Mouse (Mus musculus) liver, adult 2 months (tissue): Measurements from ENCODE around the gene 2410131K14Rik. TPM values are rescaled to one million over a fixed set of nuclear protein-coding genes. Genes with fewer than 3 reads are reported as not detected.
A peak's percentile ranks its signal among the peaks of the same experiment; 100 is the strongest.

ENCODE experiments used
- DNase-seq: peaks from one replicate; pipeline ENCODE4 v3.0.0-alpha.2; 2011; ENCODE audit warnings: low read depth, low spot score; ENCODE audit errors: extremely low read depth
- H3K27ac ChIP-seq: fragments of 200-500 bp; replicated peaks from 2 replicates; pipeline ENCODE4 v1.5.1; 2012; ENCODE audit warnings: low read depth, mild to moderate bottlenecking, control low read depth, inconsistent platforms, low read length; ENCODE audit not compliant: insufficient read depth
- H3K27me3 ChIP-seq: fragments of 200-500 bp; 2 replicates; pipeline ENCODE4 v1.6.1; 2012; ENCODE audit warnings: mild to moderate bottlenecking, moderate library complexity, low read length, inconsistent platforms; ENCODE audit not compliant: control insufficient read depth, insufficient read depth
- H3K36me3 ChIP-seq: fragments of 200-500 bp; 2 replicates; pipeline ENCODE4 v1.6.1; 2012; ENCODE audit warnings: low read length, inconsistent platforms; ENCODE audit not compliant: control insufficient read depth, insufficient read depth
- H3K4me1 ChIP-seq: fragments of 200-500 bp; 2 replicates; pipeline ENCODE4 v1.6.1; 2011; ENCODE audit warnings: low read length; ENCODE audit not compliant: control insufficient read depth, insufficient read depth
- H3K4me3 ChIP-seq: fragments of 200-500 bp; 2 replicates; pipeline ENCODE4 v1.5.1; 2011; ENCODE audit warnings: low read depth, mild to moderate bottlenecking, control low read depth, low read length, moderate library complexity; ENCODE audit not compliant: insufficient read depth
- H3K79me2 ChIP-seq: fragments of 200-500 bp; 2 replicates; pipeline ENCODE4 v1.6.1; 2012; ENCODE audit warnings: inconsistent platforms, mild to moderate bottlenecking, low read length, moderate library complexity; ENCODE audit not compliant: control insufficient read depth, insufficient read depth
- H3K9ac ChIP-seq: fragments of 200-500 bp; 2 replicates; pipeline ENCODE4 v1.6.1; 2012; ENCODE audit warnings: low read depth, mild to moderate bottlenecking, control low read depth, inconsistent platforms, low read length
- CTCF ChIP-seq: fragments of 200-500 bp; IDR thresholded peaks from 2 replicates; pipeline ENCODE4 v1.5.1; 2011; ENCODE audit warnings: low read depth, low read length, control low read depth
- POLR2A ChIP-seq: fragments of 200-500 bp; IDR thresholded peaks from 2 replicates; pipeline ENCODE4 v1.6.1; 2011; ENCODE audit warnings: low read length, control low read depth; ENCODE audit not compliant: insufficient read depth; ENCODE audit errors: extremely low read depth
- WGBS: fragments of 180-500 bp; shearing (Covaris S2); methylation state at CpG from one replicate; pipeline ENCODE4 v1.1.7; 2018; 5-methylcytosine and 5-hydroxymethylcytosine counted together
- polyA plus RNA-seq: library from polyadenylated mRNA; depleted of rRNA; stranded (reverse); fragments of >200 nt; gene quantifications from 2 replicates; pipeline ENCODE4 v1.2.3, GENCODE M21; 2012
- total RNA-seq: library from RNA; depleted of rRNA; stranded (reverse); fragments of >200 nt; gene quantifications from 2 replicates; pipeline ENCODE4 v1.2.3, GENCODE M21; 2014

2410131K14Rik gene
- total and polyA plus RNA-seq, 2 experiments = 3.2 to 3.9 TPM

- H3K27ac ChIP-seq = no peak overlapping the region
- DNase-seq = no peak
- H3K4me3 ChIP-seq = no peak overlapping the region
- no peaks in the 10 kb centered on the region for H3K79me2 ChIP-seq
- H3K27me3 ChIP-seq = no peaks in the 10 kb centered on the region
- WGBS = 88% methylated on average over 12 of the region's 12 CpGs
- H3K9ac ChIP-seq = no peak overlapping the region
- no peaks in the 10 kb centered on the region for H3K4me1 ChIP-seq
- TF ChIP-seq CTCF (no peak), POLR2A (no peak)
- H3K36me3 ChIP-seq = no peaks in the 10 kb centered on the region
Measured at GRCm38 (mm10) chr5:118239671-118240070, 5.4 kb upstream of the 2410131K14Rik start.

GRCm38 (mm10) chr5:118245606-118246308, 730 bp downstream of the 2410131K14Rik start:
- Histone ChIP-seq H3K9ac (peak overlapping the region; percentile 76), H3K27ac (peak overlapping the region; percentile 69)
- WGBS = 6% methylated on average over 15 of the region's 15 CpGs

GRCm38 (mm10) chr5:118247378-118247777, 2.4 kb downstream of the 2410131K14Rik start:
- Histone ChIP-seq H3K4me1 (peaks cover 11% of the 10 kb centered on the region), H3K79me2 (peaks cover 2% of the 10 kb centered on the region; the same call in 1 of the 2 replicates), H3K27me3 (no peaks in the 10 kb centered on the region), H3K9ac (no peak overlapping the region), H3K36me3 (no peaks in the 10 kb centered on the region), H3K4me3 (no peak overlapping the region), H3K27ac (no peak overlapping the region)
- 47% methylated on average over 8 of the region's 8 CpGs for WGBS
- DNase-seq = peak; percentile 88
- TF ChIP-seq POLR2A (no peak), CTCF (no peak)

More at GRCm38 (mm10) chr5:118245606-118246308, 730 bp downstream of the 2410131K14Rik start:
- Histone ChIP-seq H3K4me1 (peaks cover 11% of the 10 kb centered on the region), H3K4me3 (peak overlapping the region; percentile 74), H3K27me3 (no peaks in the 10 kb centered on the region), H3K79me2 (peaks cover 2% of the 10 kb centered on the region; the same call in 1 of the 2 replicates), H3K36me3 (no peaks in the 10 kb centered on the region)
- TF ChIP-seq CTCF = no peak
- TF ChIP-seq POLR2A = no peak
- DNase-seq = peak; percentile 36

GRCm38 (mm10) chr5:118250987-118251386, 6.0 kb downstream of the 2410131K14Rik start:
- peaks cover 2% of the 10 kb centered on the region; the same call in 1 of the 2 replicates for H3K79me2 ChIP-seq
- H3K36me3 ChIP-seq = no peaks in the 10 kb centered on the region
- no peak overlapping the region for H3K9ac ChIP-seq
- WGBS = 90% methylated on average over 7 of the region's 7 CpGs
- no peaks in the 10 kb centered on the region for H3K27me3 ChIP-seq
- no peak overlapping the region for H3K4me3 ChIP-seq
- H3K27ac ChIP-seq = no peak overlapping the region
- DNase-seq = no peak
- peaks cover 6% of the 10 kb centered on the region for H3K4me1 ChIP-seq
- TF ChIP-seq CTCF (no peak), POLR2A (no peak)

GRCm38 (mm10) chr5:118253551-118253950, 8.5 kb downstream of the 2410131K14Rik start:
- no peak for DNase-seq
- no peaks in the 10 kb centered on the region for H3K79me2 ChIP-seq
- H3K27ac ChIP-seq = no peak overlapping the region
- WGBS = 78% methylated on average over 3 of the region's 3 CpGs
- H3K4me1 ChIP-seq = no peaks in the 10 kb centered on the region
- no peak overlapping the region for H3K4me3 ChIP-seq
- H3K36me3 ChIP-seq = peaks cover 3% of the 10 kb centered on the region; the same call in 1 of the 2 replicates
- TF ChIP-seq CTCF = no peak
- TF ChIP-seq POLR2A = no peak
- H3K9ac ChIP-seq = no peak overlapping the region
- H3K27me3 ChIP-seq = no peaks in the 10 kb centered on the region

- TF ChIP-seq POLR2A (no peak), CTCF (peak; percentile 57)
- Histone ChIP-seq H3K4me1 (no peaks in the 10 kb centered on the region), H3K27me3 (no peaks in the 10 kb centered on the region), H3K4me3 (no peak overlapping the region), H3K9ac (no peak overlapping the region), H3K36me3 (peaks cover 8% of the 10 kb centered on the region; the same call in 1 of the 2 replicates), H3K27ac (no peak overlapping the region), H3K79me2 (no peaks in the 10 kb centered on the region)
- WGBS = 96% methylated on average over 4 of the region's 4 CpGs
- DNase-seq = peak; percentile 21
Measured at GRCm38 (mm10) chr5:118256981-118257380, 12.0 kb downstream of the 2410131K14Rik start.
